Mouse (Mus musculus): ENCODE measurements around the gene Apol11a.
"Not testable (repeated sequence)": the region's sequence is repeated elsewhere in the genome, so short reads cannot be mapped to it uniquely, and the experiment has no call there.

- not testable (repeated sequence) for TF ChIP-seq GATA1, TAL1 (IDR thresholded peaks at IDR 0.05; ENCODE audit: low read length)
Observed at GRCm38 (mm10) chr15:77539221-77539620, 31.1 kb downstream of the Apol11a start.
